Mouse (Mus musculus) regulatory T cell (primary cell): ENCODE measurements around the gene Gucy2d.

Experiments used
- in situ Hi-C: fragments of 300-600 bp; cut with MboI, MseI; formaldehyde crosslinking; loops from one replicate; pipeline ENCODE4 v1.15.1; 2025; ENCODE audit warnings: high pct_unique_total_duplicates

The Gucy2d gene

DNA sequence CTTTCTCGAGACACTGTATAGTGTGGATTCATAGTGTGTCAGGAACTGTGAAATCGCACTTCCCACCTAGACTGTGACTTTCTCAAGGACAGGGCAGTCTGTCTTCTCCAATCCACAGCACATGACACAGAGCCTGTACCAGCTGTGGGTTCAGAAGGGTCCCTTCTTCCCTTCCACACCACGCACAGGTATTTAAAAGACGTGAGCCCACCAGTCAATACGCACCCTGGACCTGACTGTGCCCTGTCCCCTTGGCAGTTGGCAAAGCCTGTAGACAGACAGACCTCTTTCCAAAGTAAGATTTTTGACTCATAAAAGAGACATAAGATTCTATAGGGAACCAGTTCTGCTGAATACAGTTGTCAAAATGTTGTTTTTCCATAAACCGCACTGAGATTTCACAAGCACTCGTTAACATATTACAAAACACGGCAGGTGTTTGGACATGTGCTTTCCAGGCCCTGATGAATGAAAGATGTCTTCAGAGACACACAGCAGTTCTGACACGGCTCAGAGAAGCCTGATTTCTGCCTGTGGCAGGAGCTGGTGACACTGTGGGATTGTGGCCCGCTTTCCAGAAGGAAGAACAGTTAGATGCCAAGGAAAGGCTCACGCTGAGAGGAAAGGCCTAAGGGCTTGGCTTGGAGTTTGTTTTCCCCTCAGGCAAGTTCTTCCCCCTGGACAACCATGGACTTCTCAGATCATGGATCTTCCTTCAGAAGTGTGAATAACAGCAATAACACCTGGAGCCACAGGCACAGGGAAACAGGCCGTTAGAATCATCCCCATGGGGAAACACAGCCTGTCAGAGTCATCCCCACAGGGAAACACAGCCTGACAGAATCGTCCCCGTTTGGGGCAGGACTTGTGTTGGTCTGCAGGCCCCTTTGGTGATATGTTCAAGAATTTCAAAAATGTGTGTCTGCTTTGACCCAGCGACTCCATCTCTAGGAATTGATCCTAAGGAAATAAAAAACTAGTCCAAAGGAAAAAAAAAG, 71.0 kb downstream of the Gucy2d start:
- in situ Hi-C loops, result no loop called here

DNA sequence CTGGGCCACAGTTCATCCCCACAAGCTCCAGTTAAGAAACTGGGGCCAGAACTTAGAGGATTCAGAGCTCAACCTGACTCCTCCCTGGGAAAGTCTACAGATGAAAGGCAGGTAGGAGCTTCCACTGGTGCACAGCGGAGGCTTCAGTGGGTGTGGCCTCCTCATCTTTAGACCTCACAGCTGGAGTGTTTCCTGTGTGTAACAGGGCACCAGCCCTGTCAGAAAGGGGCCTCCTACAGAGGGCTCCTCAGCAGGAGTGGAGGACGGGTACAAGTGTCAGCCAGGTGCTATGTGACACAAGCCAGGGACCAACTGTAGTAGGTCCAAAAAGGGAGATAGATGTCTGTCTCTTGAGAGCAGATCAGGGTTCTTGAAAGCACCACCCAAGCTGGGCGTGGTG, 73.0 kb downstream of the Gucy2d start:
- in situ Hi-C loops, result no loop called here

DNA sequence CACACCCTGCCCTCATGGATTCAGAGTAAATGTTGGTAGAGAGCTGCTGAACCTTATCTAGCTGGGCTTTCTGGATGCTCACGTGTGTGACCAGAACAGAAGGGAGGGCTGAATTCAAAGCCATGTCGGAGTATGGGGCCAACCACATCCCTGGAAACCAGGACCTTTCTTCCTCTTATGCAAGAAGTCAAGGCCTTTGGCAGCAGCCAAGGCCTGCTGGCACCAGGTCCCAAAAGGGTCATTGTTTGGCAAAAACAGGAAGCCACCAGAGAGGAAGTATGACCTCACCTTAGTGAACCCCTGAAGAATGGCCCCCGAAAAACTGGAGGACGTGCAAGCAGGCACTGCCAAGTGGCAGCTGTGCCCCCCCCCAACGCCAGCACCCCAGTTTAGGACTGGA, 82.4 kb downstream of the Gucy2d start:
- in situ Hi-C loops, result no loop called here

DNA sequence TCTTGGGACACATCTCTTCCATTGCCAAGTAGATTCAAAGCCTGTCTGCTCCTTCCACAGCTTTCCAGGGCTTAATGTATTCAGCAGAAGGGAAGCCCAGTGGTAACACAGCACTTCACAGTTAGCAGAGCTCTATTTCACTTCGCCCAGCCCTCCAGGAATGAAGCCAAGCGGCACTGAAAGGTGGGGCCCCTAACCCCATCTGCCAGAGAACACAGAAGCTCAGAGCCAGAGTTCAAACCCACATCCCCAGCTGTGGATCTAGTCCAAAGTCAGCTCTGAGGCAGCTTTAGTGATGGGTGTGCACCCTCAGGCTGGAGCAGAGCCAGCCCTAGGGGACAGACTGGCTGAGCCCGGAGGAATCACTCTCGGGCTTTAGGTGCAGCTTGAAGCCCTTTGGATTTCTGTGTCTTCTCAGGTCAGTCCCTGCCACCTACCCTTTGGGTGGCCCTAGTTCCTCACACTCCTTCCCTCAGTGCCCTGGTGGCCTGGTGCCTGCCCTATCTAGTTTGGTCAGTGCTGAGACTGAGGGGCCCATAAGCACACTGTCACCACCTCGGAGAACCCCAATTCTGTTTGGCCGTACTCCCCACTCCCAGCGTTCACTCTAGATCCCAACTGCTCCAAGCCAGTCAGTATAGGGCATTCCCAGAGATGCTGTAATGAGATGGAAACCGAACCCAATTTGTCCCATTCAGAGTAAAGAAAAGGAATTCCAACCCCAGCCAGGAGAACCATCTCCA, 83.0 kb downstream of the Gucy2d start:
- in situ Hi-C loops, result no loop called here

- in situ Hi-C loops, result no loop called here
These were observed 83.7 kb downstream of the Gucy2d start for GRCm38 (mm10) chr7:98523813-98524361.

- in situ Hi-C loops, result no loop called here
These were observed 84.2 kb downstream of the Gucy2d start for GRCm38 (mm10) chr7:98524401-98524800.

GRCm38 (mm10) chr7:98524869-98525699, 84.9 kb downstream of the Gucy2d start:
- in situ Hi-C loops, result no loop called here
